20 mouse cellular contexts compared by ENCODE assay signal in the genomic region with DNA sequence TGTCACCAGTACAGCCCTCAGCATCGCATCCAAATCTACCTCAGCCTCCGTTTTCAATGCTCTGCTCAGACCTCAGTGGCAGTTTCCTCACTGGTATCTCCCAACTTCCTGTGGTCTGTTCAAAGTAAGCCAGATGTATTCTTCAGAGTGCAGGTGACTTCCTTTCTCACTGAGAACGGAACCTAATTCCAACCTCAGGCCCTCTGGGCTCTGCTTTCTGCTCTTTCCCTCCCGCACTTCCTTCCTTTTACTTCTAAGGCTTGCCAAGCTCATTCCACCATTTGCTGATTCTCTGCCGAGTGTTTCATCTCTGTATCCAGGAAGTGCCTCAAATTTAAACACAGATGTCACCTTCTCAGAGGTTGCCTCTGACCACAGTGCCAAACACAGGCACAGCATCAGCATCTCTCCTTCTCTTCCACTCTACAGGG. TPM values are rescaled to one million over a fixed set of nuclear protein-coding genes. Genes with fewer than 3 reads are reported as not detected.
DNase-seq lines count a peak whose midpoint lies in the region; ATAC-seq lines count a peak whose summit lies in the region.
"Had no signal": no experiment of that assay in that cellular context is flagged by ENCODE, and none has a peak within 500 bp of the region (broad histone marks: within the 10 kb centered on the region; RNA-seq: fewer than 3 reads in every experiment).

No protein-coding gene starts in this region.

- no peaks in the 10 kb centered on the region for H3K36me3 ChIP-seq in lung, embryonic 16.5 days (ENCODE audit: control insufficient read depth, insufficient read depth, low read length)
- H3K36me3 ChIP-seq in megakaryocyte, embryonic 14.5 days (replicated peaks; ENCODE audit: low read length), result peaks cover 34% of the 10 kb centered on the region

- no peak for DNase-seq in lung, adult 18-20 months
- DNase-seq in T-cell, adult 2 months (ENCODE audit: low spot score), result peak; percentile 92
- peak; percentile 72 for DNase-seq in thymus, postnatal 25 days
- no peak for DNase-seq in right cerebral cortex, postnatal 36 days (ENCODE audit: low spot score in 2 of 2)
- no peak for DNase-seq in cerebellum, postnatal 10 days
- DNase-seq in cerebellum, adult 9-11 months, result no peak
- DNase-seq: adrenal gland, adult 8-10 months; embryo, embryonic 11 days; forebrain, postnatal 0 days; gastrocnemius, postnatal 36 days; heart, postnatal 10 days; lung, embryonic 14.5 days; right cerebral cortex, postnatal 14 days had no signal

- 0 out of 2 replicates have a peak overlapping the region, but pooled peaks have one; percentile 20 for H3K27ac ChIP-seq in lung, embryonic 16.5 days (ENCODE audit: low read length)
- H3K27ac ChIP-seq: hindbrain, postnatal 0 days; kidney, embryonic 15.5 days; midbrain, embryonic 13.5 days; neural tube, embryonic 13.5 days; stomach, postnatal 0 days had no signal

- no peak overlapping the region for H3K9ac ChIP-seq in lung, embryonic 16.5 days (ENCODE audit: low read length)
- H3K9ac ChIP-seq: forebrain, postnatal 0 days; kidney, embryonic 15.5 days; lung, embryonic 14.5 days; midbrain, embryonic 13.5 days; neural tube, embryonic 13.5 days had no signal

- H3K27me3 ChIP-seq in lung, embryonic 16.5 days (ENCODE audit: control insufficient read depth, insufficient read depth, low read depth, low read length), result no peaks in the 10 kb centered on the region
- no peaks in the 10 kb centered on the region for H3K27me3 ChIP-seq in megakaryocyte, embryonic 14.5 days (replicated peaks)
- H3K27me3 ChIP-seq: kidney, embryonic 15.5 days; midbrain, embryonic 13.5 days; neural tube, embryonic 13.5 days had no signal

- no peak for ATAC-seq in lung, embryonic 16.5 days (ENCODE audit: low read depth)
- ATAC-seq: forebrain, postnatal 0 days; hindbrain, postnatal 0 days; midbrain, embryonic 13.5 days had no signal

- no peak overlapping the region for H3K4me2 ChIP-seq in lung, embryonic 16.5 days (ENCODE audit: low read depth, low read length)
- H3K4me2 ChIP-seq: kidney, embryonic 15.5 days; lung, embryonic 14.5 days; midbrain, embryonic 13.5 days; neural tube, embryonic 13.5 days had no signal

- 44% methylated on average over 5 of the region's 5 CpGs for WGBS in lung, embryonic 16.5 days

- H3K4me1 ChIP-seq in lung, embryonic 16.5 days (replicated peaks; ENCODE audit: control insufficient read depth, insufficient read depth, low read length), result peaks cover 46% of the 10 kb centered on the region
- peaks cover 92% of the 10 kb centered on the region for H3K4me1 ChIP-seq in megakaryocyte, embryonic 14.5 days

- no peak overlapping the region for H3K4me3 ChIP-seq in lung, embryonic 16.5 days (ENCODE audit: low read length)
- H3K4me3 ChIP-seq in megakaryocyte, embryonic 14.5 days (replicated peaks), result peak overlapping the region; percentile 59
- H3K4me3 ChIP-seq: kidney, embryonic 15.5 days; midbrain, embryonic 13.5 days; neural tube, embryonic 13.5 days had no signal

- H3K9me3 ChIP-seq in lung, embryonic 16.5 days (ENCODE audit: control insufficient read depth, low read length), result no peaks in the 10 kb centered on the region
- no peaks in the 10 kb centered on the region for H3K9me3 ChIP-seq in megakaryocyte, embryonic 14.5 days
- H3K9me3 ChIP-seq: kidney, embryonic 15.5 days; midbrain, embryonic 13.5 days; neural tube, embryonic 13.5 days had no signal

RNA-seq across cellular contexts. Expression of gene Tbcel, which starts 41.9 kb away (rescaled TPM):
- 4.2 and 4.8 TPM in 2 replicates for polyA plus RNA-seq in lung, embryonic 16.5 days (2015; fragmentation: Nextera tagmentation; extraction: Ambion mirVana)
- 2.0 TPM in 1 of 2 replicates, not detected in the other for polyA plus RNA-seq in megakaryocyte, embryonic 14.5 days (2012; ENCODE audit: insufficient read depth, low replicate concordance)

Comparison
In these comparisons a context has a peak if more than half of its experiments do, and no peak if none do; other contexts are left out.
1. DNase-seq: peak in T-cell, adult 2 months (single experiment) and thymus, postnatal 25 days (single experiment); none in lung, adult 18-20 months (0 of 2), right cerebral cortex, postnatal 36 days (0 of 2), cerebellum, postnatal 10 days (0 of 2) and cerebellum, adult 9-11 months (single experiment).